Mouse (Mus musculus) gastrocnemius, postnatal 25 days (tissue): ENCODE results near the gene Tsks. TPM values are rescaled to one million over a fixed set of nuclear protein-coding genes. Genes with fewer than 3 reads are reported as not detected.

ENCODE experiments used
- DNase-seq: peaks from one replicate; pipeline ENCODE4 v3.0.0; 2022
- long read RNA-seq, 2 experiments: library from polyadenylated mRNA; stranded (forward); transcript quantifications; one replicate each; pipeline ENCODE4 v2.0.0; 2021
- total RNA-seq, 2 experiments: library from RNA; stranded (reverse); gene quantifications; 1 replicate in 1 of 2; 2 replicates in 1 of 2; pipeline ENCODE4 v1.2.3; 2021

Tsks gene
- not detected for total RNA-seq
- long read RNA-seq, experiment 1, result 0 reads
- long read RNA-seq, experiment 2, result 0 reads

DNA sequence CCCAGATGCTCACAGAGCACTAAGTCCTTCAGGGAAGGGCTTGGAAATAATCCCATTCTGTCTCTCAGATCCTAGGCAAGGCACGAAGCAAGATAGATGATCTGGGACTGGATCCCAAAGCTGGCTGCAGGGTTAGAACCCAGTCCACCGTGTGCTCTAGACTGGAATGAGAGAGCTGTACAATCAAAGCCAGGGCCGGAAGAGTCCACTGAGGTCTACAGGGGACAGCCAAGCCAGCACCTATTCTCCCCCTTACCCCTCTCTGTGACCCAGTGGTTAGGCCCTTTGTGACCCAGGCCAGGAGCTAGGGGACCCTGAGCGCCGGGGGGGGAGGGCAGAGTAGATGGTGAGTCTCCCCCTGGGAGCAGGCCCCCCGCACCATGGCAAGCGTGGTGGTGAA, at the start of gene Tsks:
TSS of gene Tsks (plus strand) at position 301 of the 400 bp plus-strand sequence.
- no peak for DNase-seq

DNA sequence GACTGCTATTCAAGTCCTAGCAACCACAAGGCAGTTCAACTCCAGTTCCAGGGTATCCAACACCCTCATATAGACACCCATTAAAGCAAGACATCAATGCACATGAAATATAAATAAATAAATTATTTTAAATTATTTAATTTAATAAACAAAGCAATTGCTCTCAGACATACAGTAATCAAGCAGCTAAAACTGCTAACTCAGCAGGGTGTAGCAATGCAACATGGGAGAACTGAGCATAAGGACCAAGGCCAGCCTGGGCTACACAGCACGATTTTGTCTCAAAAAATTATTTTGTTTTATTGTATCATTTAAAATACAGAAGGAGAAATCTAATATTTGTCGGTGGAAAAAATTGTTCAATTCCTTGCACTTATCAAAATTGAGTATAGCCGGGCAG, 48.8 kb upstream of the Tsks start:
- no peak for DNase-seq

DNA sequence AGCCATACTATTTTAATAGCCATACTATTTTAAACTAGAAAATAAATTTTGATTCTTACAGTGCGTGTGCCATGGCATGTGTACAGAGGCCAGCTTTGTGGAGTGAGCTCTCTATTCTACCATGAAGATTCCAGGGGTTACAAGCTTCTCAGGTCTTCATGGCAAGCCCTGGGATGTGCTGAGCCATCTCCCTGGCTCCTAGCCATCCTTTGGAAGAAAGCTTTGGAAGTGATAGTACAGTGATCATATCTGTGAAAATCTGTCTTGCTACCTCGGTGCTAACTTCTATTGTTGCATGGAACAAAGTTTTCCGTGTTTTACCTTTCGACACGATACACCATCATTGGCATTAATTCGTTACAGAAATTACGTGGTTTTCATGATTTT, 47.8 kb upstream of the Tsks start:
- DNase-seq, result no peak

DNA sequence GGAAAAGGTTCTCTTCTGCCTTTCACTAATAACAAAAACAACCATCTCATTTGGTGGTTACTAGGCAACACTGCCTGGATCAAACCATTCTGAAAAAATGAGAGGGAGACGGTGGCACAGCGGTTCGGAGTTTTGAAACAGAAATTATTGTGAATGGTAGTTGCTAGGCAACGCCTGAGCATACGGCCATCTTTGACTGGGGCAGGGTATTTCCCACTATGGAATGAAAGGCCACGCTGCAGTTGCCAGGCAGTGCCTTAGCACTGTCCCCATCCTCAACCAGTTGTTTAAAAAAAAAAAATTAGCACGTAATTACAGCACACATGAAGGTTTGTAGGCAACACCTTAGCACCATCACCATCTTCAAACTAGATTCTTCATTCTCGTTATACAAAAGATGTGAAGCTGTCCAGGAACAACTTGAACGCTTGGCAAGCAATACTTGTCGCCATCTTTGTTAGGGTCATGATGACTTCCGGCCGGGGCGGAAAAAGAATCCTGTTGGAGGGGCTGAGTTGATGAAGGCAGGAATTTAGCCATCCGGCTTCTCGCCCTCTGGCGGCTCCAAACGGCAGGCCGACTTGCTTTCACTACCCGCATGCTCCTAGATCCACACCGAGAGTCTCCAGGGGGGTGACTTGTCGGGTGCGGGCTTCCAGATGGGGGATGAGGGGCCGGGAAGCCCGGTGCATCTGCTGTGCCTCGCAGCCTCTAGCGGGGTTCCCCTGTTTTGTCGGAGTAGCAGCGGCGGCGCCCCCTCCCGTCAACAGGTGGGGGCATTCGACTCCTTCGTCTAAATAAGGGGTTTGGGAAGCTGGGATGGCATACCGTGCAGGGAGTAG, 47.2 kb upstream of the Tsks start, which contains the start of gene Fuz:
TSS of gene Fuz (plus strand) at position 487 of the 842 bp plus-strand sequence.
- DNase-seq, result peak; percentile 88

DNA sequence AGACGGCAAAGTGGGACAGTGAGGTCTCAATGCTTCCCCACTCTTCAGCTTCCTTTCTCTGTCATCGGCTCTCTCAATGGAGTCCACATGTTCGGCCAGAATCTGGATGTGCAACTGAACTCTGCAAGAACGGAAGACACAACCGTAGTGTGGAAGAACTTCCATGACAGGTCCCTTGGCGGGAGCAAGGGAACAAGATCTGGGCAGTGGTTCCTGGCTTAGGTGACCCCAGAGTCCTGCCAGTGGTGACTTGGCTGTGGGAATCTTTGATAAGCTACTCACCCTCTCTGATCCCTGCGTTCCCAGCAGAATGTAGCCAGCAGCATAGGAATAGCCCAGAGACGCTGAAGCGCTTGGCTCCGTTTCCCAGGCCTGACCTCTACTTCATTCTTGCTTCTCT, 46.5 kb upstream of the Tsks start:
- no peak for DNase-seq

DNA sequence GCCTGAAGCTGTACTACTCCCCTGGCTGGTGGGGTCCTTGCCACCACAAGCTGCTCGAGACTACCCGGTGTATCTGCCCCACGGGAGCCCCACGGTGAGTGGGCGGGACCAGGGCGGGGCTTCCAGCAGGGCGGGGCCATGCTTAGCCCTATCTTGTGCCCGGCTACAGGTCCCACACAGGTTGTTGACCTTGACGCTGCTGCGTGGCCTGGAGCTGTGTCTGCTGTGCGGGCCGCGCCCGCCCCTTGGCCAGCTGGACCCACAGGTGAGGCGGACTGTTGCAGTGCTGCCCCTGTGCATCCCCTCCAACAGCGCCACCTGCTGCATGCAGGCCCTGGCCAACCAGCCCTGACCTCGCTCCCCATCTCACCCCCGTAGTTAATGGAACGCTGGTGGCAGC, 44.4 kb upstream of the Tsks start:
- DNase-seq, result no peak

DNA sequence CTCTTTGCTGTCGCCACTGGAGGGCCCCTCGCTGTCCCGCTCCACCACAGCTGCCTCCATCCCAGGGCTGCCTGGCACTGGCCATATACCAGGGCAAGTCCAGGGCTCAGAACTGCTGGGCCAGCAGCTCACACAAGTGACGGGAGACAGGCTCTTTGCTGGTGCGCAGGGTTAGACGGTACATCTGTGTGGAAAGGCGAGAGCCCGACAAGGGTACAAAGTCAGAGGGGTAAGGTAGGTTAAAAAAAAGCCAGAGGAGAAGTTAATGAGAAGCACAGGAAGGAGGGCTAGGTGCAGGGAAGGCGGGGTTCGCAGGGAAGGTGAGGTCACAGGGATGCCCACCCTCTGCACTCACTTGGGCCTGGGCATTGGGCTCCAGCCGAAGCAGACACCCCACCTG, 42.4 kb upstream of the Tsks start:
- DNase-seq, result no peak

DNA sequence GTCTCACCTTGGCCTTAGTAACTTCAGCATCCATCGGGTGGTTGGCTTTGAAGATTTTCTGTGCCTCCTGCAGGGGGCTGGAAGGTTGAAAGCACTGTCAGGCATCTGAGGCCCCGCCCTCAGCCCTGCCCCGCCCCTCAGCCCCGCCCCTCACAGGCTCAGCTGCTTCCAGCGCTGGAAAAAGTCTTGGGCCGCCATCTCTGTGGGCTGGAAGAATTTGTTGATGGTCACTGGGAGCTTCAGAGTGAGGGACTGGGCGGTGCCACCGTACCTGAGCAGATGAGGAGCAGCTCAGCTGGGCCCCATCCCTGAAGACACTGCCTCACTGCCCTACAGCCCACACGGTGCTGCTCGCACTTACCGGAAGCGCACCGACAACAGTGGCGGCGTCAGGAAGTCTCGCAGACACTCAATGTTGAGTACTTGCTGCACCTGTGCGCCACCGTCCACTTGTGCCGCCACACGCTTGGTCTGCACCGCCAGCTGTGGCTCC, 41.7 kb upstream of the Tsks start:
- no peak for DNase-seq

DNA sequence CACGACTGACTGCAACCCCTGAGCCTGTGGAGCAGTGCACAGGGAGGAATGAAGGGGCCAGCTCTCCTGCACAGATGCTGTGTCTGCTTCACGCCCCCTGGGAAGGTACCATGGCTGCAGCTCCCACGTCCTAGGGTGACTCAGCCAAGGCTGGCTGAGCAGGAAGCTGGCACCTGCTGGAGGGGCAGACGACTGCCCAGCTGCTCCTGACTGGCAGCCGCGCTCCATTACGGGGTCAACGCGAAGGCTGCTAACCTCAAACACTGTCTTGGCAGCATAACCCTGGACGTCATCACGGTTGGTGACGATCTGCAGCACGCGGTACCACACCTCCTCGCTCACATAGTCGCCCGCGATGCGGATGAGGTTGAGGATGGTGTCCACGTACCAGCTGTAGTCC, 37.6 kb upstream of the Tsks start:
- no peak for DNase-seq

DNA sequence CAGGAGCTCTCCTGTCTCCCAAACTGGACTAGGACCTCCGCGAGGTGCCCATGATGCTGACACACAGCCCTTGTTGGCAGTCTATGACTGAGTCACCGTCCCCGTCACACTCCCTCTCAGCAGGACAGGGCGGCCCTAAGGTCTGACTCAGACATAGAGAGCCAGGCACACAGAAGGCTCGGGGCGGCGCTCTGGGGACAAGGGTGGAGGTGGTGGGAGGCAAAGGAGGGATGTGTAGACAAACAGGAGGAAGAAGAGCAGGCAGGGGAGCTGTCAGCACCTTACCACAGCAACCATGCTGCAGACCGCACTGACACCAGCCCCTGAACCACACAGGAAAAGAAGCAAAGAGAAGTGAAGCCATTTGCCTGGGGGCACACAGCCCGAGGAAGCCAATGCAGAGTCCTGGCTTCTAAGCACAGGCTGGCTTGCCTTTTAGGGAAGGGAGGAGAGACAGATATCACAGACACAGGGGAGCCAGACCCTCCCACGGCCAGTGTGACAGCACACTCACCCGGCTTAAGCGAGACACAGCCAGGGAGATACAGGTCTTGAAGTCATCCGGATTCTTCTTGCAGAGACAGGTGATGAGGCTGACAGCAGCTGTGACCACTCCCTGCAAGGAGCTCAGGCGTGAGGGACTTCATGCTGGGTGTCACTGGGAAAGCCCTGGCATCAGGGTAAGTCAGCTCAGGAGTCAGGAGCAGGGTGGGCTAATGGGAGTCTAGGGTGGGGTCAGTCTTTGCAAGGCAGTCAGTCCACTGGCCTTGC, 34.1 kb upstream of the Tsks start:
- no peak for DNase-seq

DNA sequence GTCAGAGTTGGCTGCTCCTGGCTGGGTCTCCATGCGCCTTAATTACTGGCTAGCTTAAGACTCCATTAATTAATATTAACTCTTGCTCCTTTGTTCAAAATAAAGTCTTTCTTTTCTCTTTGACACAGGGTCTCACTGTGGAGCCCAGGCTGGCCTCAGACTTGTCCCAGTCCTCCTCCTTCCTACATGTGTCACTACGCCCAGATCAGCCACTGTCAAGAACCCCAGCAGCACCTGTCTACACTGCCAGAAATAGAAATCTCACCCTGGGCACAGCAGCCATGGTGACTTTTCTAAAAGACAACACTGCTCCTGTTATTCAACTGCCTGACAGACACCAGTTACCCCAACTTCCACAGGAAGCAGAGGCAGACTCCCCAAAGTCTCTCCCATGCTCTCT, 28.6 kb upstream of the Tsks start:
- DNase-seq, result no peak

DNA sequence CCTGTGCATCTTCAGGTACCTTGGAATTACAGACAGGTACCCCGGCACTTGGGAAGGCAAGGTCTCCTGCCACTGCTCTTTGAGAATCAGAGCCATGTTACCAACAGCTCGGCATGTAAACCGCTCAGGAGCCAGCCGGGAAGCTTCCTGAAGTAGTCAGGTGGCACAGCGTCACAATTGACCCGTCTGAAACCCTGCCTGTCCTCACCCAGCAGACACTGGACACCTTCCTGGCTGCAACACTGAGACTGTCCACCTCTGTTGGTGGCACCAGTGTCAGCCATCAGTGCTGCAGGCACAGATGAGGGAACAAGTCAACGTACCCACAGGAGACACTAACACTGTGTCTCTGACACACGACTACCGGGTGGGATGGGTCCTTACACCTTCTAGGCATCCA, 27.7 kb upstream of the Tsks start:
- no peak for DNase-seq

DNA sequence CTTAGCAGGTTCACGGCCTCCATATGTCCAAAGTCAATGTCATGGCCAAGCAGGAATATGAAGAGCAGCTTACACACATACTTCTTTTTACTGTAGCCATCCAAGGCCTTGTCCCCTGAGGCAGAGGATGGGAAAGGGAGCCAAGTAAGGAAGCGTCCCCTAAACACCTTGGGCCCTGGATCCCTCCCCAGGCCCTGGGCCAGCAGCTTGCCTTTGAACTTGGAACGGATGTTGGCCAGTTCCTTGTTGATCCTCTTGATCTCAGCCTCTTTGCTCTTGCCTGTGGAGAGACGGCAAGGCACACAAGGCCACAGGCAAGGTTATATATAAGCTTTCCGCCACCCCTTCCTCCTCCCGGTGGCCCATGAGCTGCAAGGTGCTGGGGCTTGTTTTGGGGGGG, 26.8 kb upstream of the Tsks start:
- no peak for DNase-seq

DNA sequence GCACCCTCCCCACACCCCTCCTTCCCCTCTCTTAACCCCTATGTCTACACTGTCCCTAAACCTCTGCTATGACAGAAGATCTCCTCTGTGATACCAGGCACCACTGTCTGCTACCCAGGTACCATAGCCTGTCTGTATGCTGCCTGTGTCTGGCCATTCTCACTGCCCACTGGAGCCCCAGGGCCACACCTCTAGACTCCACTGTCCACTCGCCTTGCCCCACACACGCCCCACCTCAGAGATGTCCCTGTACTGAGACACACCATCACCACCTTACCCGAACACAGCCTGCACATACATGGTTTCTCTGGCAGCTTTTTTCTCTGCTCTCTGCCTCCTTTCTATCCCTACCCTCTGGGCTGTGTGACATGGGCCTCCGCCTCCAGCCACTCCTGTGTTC, 26.1 kb upstream of the Tsks start:
- no peak for DNase-seq

DNA sequence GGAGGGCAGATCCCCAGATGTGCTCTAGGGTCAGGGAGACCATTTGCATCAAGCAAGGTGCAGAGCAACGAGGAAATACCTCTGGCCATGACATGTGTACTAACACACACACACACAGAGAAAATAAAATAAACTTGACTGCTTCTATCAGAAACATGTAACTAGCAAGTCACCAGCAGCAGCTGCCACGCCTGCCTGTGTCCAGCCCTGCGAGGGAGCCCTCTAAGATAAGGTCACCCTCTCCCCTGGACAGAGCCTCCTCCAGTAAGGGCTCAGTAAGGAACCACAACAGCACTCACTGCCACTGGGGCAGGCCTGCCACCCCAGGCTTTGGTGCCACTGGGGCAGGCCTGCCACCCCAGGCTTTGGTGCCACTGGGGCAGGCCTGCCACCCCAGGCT, 24.8 kb upstream of the Tsks start:
- no peak for DNase-seq

DNA sequence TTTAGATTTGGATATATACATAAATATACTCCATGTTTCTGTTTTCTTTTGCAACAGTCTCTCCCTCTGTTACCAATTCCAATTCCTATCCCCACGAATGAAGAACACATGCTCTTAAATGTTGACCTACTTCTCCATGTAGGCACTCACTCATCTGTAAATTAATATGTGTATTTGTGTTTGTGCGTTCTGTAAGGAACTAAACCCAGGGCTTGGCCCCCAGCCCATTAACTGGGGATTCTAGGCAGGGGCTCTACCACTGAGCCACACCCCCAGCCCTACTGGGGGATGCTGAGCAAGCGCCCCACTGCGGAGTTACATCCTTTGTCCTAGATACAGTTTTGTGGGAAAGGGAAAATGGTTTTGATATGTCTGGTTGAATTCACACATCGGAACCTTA, 23.9 kb upstream of the Tsks start:
- DNase-seq, result no peak

DNA sequence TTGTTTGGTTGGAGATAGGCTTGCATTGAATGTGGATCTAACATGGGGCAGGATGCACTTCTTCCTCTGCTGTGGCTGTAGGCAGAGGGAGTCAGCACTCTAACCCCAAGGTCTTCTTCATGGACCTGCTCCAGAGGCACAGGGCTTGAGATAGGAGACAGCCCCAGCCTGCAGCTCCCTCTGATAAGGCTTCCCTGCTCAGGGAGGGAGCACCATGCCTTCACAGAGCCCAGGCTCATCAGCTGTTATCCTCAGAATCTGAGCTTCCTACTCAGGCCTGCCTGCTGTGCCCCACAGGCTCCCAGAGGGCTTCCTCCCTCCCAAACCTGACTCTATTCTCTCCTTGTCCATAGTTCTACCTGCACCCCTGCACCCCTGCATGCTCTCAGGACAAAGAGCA, 20.5 kb upstream of the Tsks start:
- DNase-seq, result no peak

DNA sequence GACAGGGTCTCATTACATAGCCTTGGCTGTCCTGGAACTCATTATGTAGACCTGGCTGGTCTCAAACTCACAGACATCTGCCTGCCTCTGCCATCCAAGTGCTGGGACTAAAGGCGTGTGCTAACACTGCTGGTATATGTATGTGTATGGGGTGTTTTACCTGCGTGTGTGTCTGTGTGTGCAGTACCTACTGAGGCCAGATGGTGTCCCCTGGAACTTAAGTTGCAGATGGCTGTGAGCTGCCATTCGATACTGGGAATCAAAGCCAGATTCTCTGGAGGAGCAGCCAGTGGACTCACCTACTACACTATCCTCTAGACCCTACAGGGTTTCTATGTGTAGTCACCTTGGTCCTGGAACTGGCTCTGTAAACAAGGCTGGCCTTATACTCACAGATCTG, 17.5 kb upstream of the Tsks start:
- no peak for DNase-seq

DNA sequence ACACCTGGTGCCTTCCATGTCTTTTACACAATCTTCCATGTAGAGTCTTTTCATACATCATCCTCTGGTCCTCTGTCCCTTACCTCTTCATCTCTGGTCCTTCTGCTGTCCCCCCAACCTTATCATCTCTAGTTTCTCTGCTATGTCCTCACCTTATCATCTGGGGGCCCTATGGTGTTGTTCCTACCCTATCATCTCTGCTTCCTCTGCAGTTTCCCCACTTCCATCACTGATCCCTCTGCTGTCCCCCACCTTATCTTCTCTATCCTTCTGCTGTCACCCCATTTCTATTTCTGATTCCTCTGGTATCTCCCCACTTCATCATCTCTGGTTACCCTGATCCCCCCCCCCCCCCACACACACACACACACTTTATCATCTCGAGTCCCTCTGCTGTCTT, 14.4 kb upstream of the Tsks start:
- DNase-seq, result no peak

DNA sequence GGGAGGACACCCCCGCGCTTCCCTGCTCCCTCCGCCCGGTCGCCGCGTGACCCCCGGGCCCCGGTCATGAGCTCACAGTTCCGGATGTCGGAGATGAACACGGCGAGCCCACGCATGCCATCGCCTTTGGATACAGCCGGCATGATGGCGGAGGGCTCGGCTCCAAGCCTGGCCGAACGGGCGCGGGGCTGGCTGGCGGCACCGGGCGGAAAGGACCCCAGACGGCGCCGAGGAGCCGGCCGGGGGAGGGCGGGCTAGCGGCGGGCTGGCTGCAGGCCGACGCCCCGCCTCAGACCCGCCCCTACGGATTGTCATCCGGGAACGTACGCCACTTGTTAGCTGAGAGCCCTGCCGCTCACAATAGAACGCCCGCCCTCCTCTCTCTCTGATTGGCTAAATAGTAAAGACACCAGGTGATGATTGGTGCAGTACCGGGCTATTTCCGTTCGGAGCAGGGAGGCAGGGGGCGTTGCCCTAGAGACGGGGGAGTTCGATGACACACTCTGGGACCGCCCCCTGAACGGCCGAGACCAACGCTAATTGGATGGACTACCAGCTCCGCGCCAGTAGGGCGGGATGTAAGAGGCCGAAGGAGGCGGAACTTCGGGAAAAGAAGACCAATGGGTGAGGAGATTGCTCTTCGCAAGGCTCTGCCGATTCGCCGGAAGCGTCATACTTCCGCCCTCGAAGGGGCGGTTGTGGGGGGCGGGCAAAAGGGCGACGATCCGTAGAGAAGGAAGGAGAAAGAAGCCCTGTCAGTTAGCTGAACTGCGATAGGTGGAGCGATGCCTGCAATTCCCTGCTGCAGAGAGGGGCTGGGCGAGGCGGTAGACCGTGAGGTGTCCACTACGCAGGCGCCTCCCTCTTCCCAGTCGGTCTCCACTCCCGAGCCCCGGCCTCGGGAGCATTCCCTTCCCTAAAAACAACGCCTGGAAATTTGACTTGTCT, 13.5 kb upstream of the Tsks start, which contains the start of gene Ap2a1:
TSS of gene Ap2a1 (minus strand) at position 293 of the 948 bp plus-strand sequence.
- DNase-seq, result peak; percentile 100

DNA sequence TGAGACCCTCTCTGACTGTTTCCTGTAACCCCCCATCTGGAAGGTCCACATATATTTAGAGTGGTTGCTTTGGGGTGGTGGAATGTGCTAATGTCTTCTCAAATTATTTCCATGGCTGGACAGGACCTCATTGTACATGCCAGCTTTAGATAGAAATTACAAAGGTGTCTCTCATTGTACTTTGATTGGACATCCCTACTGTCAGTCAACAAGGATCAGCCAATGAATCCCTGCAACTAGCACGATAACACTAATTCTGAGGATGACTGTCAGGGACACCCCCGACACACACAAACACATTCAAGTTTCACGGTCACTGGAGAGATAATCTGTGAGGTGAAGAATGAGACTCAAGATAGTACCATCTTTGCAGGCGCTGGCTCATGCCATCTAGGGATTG, 4.3 kb upstream of the Tsks start:
- no peak for DNase-seq

DNA sequence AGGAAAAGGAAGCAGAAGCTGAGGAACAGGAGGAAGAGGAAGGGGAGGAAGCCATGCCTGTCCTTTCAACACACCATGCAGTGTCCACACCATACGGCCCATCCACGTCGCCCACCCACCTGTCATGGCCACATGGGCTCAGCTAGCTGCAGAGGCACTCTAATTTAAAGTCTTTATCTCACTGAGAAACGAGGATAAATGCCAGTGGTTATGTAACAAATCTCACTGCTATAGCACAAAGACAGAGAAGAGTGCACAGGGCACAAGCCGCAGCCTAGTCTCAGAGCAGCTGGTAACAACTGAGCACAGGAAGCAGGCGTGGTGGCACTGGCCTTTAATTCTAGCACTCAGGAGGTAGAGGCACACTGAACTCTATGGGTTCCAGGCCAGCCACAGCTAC, 6.9 kb downstream of the Tsks start:
- no peak for DNase-seq
